Mouse (Mus musculus) stomach, postnatal 0 days (tissue): Measurements from ENCODE around the gene Acot6. TPM values are rescaled to one million over a fixed set of nuclear protein-coding genes. Genes with fewer than 3 reads are reported as not detected.
"Not testable (repeated sequence)": the region's sequence is repeated elsewhere in the genome, so short reads cannot be mapped to it uniquely, and the experiment has no call there.

Experiments
- ATAC-seq: fragments of 200-750 bp; cut with Nextera tagmentation; 2 replicates; pipeline ENCODE4 v1.8.0; 2017; ENCODE audit not compliant: low FRiP score, low TSS enrichment
- DNase-seq: peaks from one replicate; pipeline ENCODE4 v3.0.0-alpha.2; 2016; ENCODE audit warnings: low spot score
- H3K27ac ChIP-seq: fragments of 300-500 bp; sonication (generic); replicated peaks from 2 replicates; pipeline ENCODE4 v1.5.1; 2014; ENCODE audit warnings: mild to moderate bottlenecking, control low read depth
- H3K27me3 ChIP-seq: fragments of 300-500 bp; sonication (generic); 2 replicates; pipeline ENCODE4 v1.6.1; 2014; ENCODE audit warnings: low read length; ENCODE audit not compliant: control insufficient read depth, insufficient read depth
- H3K36me3 ChIP-seq: fragments of 300-500 bp; sonication (generic); 2 replicates; pipeline ENCODE4 v1.6.1; 2014; ENCODE audit warnings: low read length, mixed read lengths; ENCODE audit not compliant: control insufficient read depth, insufficient read depth
- H3K4me1 ChIP-seq: fragments of 300-500 bp; sonication (generic); replicated peaks from 2 replicates; pipeline ENCODE4 v1.6.1; 2014; ENCODE audit warnings: antibody characterized with exemption; ENCODE audit not compliant: control insufficient read depth, insufficient read depth
- H3K4me2 ChIP-seq: fragments of 300-500 bp; sonication (generic); replicated peaks from 2 replicates; pipeline ENCODE4 v1.6.1; 2014; ENCODE audit warnings: low read depth, mild to moderate bottlenecking, control low read depth, moderate library complexity
- H3K4me3 ChIP-seq: fragments of 300-500 bp; sonication (generic); 2 replicates; pipeline ENCODE4 v1.5.1; 2014; ENCODE audit warnings: low read depth, low read length, control low read depth
- H3K9ac ChIP-seq: fragments of 300-500 bp; sonication (generic); 2 replicates; pipeline ENCODE4 v1.6.1; 2014; ENCODE audit warnings: mild to moderate bottlenecking, low read length, control low read depth, mixed read lengths
- H3K9me3 ChIP-seq: fragments of 300-500 bp; sonication (generic); 2 replicates; pipeline ENCODE4 v1.6.1; 2016; ENCODE audit warnings: low read length; ENCODE audit not compliant: control insufficient read depth
- CTCF ChIP-seq: IDR thresholded peaks from 2 replicates; pipeline ENCODE4 v1.5.1; 2016; ENCODE audit warnings: antibody characterized with exemption, low read depth, mild to moderate bottlenecking, moderate library complexity
- EP300 ChIP-seq: optimal IDR thresholded peaks from 2 replicates; pipeline ENCODE3; 2016; ENCODE audit warnings: antibody characterized with exemption
- WGBS: fragments of 180-500 bp; shearing (Covaris S2); extraction: QIAGEN DNeasy Blood & Tissue Kit; methylation state at CpG from one replicate; pipeline ENCODE4 v1.1.7; 2014; 5-methylcytosine and 5-hydroxymethylcytosine counted together
- polyA plus RNA-seq: library from polyadenylated mRNA; unstranded; fragments of >200 nt; fragmentation: Nextera tagmentation; extraction: Ambion mirVana; gene quantifications from 2 replicates; pipeline ENCODE4 v1.2.1, GENCODE M21; 2015

The Acot6 gene
- polyA plus RNA-seq: 1.3 TPM in 2 replicates

- H3K4me2 ChIP-seq: peak within 1 kb of the TSS; percentile 64
- not testable (repeated sequence) for H3K27me3 ChIP-seq, H3K36me3 ChIP-seq, H3K9me3 ChIP-seq, H3K4me1 ChIP-seq
- peak; percentile 81 for ATAC-seq
- H3K4me3 ChIP-seq: peak within 1 kb of the TSS; percentile 52
- peak; percentile 56 for DNase-seq
- WGBS: under 1% methylated on average over 50 of the region's 80 CpGs
- peak within 1 kb of the TSS; percentile 72 for H3K9ac ChIP-seq
- TF ChIP-seq CTCF: peak; percentile 37
- H3K27ac ChIP-seq: peak within 1 kb of the TSS; percentile 76
These were observed at the start of gene Acot6 for GRCm38 (mm10) chr12:84100604-84101492. Gene Acot6, plus strand, starts transcription at chr12:84100654.

GRCm38 (mm10) chr12:84050744-84051143 is 49.7 kb upstream of the Acot6 start:
- not testable (repeated sequence) for H3K4me3 ChIP-seq, H3K9me3 ChIP-seq, ATAC-seq, DNase-seq, H3K36me3 ChIP-seq, H3K27me3 ChIP-seq, H3K27ac ChIP-seq, H3K9ac ChIP-seq, H3K4me1 ChIP-seq, H3K4me2 ChIP-seq
- WGBS: 80% methylated on average over 5 of the region's 5 CpGs

- Histone ChIP-seq H3K9me3 (no peaks in the 10 kb centered on the region), H3K36me3 (no peaks in the 10 kb centered on the region), H3K4me2 (no peak within 1 kb of the TSS), H3K4me1 (no peaks in the 10 kb centered on the region), H3K4me3 (no peak within 1 kb of the TSS), H3K9ac (no peak within 1 kb of the TSS), H3K27ac (no peak within 1 kb of the TSS), H3K27me3 (no peaks in the 10 kb centered on the region)
- ATAC-seq (no peak), DNase-seq (no peak)
- no peak for TF ChIP-seq EP300
- TF ChIP-seq CTCF: no peak
- 83% methylated on average over 5 of the region's 5 CpGs for WGBS
These were observed 48.4 kb upstream of the Acot6 start, which contains the start of gene Acot3 for GRCm38 (mm10) chr12:84051937-84052474. Gene Acot3, plus strand, starts transcription at chr12:84052144.

GRCm38 (mm10) chr12:84052609-84053008 is 47.8 kb upstream of the Acot6 start:
- Histone ChIP-seq H3K9ac (no peak overlapping the region), H3K9me3 (no peaks in the 10 kb centered on the region), H3K27ac (no peak overlapping the region), H3K4me2 (no peak overlapping the region), H3K4me1 (no peaks in the 10 kb centered on the region), H3K27me3 (no peaks in the 10 kb centered on the region), H3K4me3 (no peak overlapping the region), H3K36me3 (no peaks in the 10 kb centered on the region)
- TF ChIP-seq EP300: no peak
- no peak for TF ChIP-seq CTCF
- 75% methylated on average over 7 of the region's 7 CpGs for WGBS
- ATAC-seq (no peak), DNase-seq (no peak)

GRCm38 (mm10) chr12:84053173-84053572 is 47.3 kb upstream of the Acot6 start:
- TF ChIP-seq CTCF (no peak), EP300 (no peak)
- Histone ChIP-seq H3K4me3 (peak overlapping the region; percentile 33), H3K27me3 (no peaks in the 10 kb centered on the region), H3K4me2 (peak overlapping the region; percentile 62), H3K9me3 (no peaks in the 10 kb centered on the region), H3K4me1 (no peaks in the 10 kb centered on the region), H3K9ac (no peak overlapping the region), H3K36me3 (no peaks in the 10 kb centered on the region), H3K27ac (no peak overlapping the region)
- WGBS: 11% methylated on average over 16 of the region's 16 CpGs
- DNase-seq (no peak), ATAC-seq (no peak)
